Mouse (Mus musculus) left cerebral cortex, adult 8-10 months (tissue): ENCODE measurements at regions not wholly inside any gene's neighbourhood (a gene's known extent, or its start where the extent isn't known, plus 50 kb on each side); places are given as distances from the start of the nearest gene placed in this dataset.
"Not testable (repeated sequence)": the region's sequence is repeated elsewhere in the genome, so short reads cannot be mapped to it uniquely, and the experiment has no call there.

ENCODE experiments used
- DNase-seq, 2 experiments: peaks; one replicate each; pipeline ENCODE4 v3.0.0; 2022; ENCODE audit warnings: low spot score in 2 of 2

DNA sequence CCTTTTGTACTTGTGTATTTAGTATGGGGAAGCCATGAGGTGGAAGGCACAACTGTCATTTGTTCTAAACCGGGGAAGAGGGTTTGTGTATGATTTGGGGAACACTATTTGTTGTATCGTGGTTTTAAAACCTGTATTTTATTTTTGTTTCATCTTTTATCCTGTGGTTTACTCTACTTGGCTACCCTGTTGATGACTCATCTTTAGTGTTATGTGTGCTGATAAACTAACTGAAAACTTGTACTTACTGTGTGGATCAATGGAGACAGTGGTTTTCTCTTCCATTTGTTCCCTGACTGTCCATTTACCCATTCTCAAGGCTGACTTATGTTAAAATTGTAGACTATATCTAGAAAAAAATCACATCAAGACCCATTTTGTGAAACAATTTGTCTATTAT lies 512.8 kb downstream of the Serpinb8 start:
- no peak for DNase-seq

DNA sequence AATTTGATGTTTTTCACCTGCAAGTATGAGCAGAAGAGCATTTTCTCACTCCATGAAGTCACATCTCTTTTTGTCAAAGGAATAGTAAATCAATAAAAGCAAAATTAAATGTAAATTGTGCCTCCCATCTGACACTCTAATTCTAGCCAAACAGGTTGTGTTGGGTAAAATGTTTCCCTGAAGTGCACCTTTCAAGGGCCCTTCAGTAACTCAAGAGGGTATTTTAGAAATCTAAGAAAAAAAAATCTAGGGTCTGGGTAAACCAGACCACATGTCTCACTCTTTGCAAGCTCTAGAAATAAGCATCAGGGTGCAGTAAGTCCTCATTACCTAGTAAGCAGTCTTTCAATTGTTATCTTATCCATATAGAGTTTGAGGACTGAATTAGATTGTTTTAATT lies 521.2 kb downstream of the Serpinb8 start:
- DNase-seq: no peak

DNA sequence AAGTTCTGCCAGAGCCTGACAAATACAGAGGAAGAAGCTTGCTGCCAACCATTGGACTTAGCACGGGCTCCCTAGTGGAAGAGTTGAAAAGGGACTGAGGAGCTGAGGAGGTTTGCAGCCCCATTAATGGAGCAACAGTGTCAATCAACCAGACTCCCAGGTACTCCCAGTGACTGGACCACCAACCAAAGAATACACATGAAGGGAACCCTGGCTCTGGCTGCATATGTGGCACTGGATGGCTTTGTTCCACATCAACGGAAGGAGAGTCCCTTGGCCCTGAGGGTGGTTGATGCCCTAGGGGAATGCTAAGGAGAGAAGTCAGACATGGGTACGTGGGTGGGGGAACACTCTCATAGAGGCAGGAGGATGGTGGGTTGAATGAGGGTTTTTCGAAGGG lies 537.6 kb downstream of the Serpinb8 start:
- no peak for DNase-seq

DNA sequence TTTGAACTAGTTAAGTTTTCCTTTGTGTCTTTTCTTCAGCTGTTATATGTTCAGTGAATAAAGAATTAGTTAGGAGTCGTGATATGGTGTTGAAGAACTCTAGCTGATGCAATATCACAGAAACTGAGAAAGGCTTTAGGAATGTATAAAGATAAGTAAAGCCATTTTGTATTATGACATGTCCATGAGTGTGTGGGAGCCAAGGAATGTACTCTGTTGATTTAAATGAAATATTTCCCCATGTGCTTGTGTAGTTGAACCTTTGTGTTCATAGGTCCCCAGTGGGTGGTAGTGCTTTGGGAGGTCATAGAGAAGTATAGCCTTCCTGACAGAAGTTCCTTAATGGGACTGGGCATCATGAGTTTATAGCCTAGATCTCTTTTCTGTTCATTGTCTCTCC lies 542.2 kb downstream of the Serpinb8 start:
- DNase-seq: no peak

DNA sequence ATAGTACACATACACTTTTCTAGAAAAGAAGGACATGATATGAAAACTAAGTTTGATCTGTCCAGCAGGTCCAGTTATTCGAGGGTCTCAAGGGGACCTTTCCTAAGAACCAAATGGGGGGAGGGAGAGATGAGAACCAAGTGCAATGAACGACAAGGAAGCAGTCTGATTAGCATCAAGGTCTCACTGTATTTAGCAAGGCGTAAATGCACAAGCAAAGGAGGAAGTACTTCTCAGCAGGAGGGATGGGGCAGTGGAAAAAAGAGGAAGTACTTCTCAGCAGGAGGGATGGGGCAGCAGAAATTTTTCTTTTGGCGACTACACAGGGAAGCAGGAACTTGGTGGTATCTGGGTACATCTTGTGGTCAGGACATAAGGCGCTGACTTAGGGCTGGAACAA lies 545.5 kb downstream of the Serpinb8 start:
- DNase-seq: not testable (repeated sequence)

DNA sequence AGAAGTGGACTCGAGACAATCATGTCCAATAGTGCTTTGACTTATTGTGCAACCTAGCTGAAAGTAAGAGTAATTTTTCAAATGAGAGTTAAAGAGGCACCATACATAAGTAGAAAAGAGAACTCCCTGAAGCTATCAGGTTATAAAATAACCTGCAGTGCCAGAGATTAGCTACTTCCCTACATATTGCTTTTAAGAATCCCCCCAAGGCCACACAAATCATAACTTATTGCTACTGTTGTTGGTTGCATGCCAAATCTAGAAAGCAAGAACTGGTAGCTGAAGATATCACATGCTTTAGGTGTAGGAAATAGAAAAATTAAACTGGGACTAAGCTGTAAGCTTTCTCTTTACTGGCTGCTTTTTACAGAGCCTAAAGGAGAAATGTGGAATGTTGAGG lies 554.3 kb downstream of the Serpinb8 start:
- no peak for DNase-seq

DNA sequence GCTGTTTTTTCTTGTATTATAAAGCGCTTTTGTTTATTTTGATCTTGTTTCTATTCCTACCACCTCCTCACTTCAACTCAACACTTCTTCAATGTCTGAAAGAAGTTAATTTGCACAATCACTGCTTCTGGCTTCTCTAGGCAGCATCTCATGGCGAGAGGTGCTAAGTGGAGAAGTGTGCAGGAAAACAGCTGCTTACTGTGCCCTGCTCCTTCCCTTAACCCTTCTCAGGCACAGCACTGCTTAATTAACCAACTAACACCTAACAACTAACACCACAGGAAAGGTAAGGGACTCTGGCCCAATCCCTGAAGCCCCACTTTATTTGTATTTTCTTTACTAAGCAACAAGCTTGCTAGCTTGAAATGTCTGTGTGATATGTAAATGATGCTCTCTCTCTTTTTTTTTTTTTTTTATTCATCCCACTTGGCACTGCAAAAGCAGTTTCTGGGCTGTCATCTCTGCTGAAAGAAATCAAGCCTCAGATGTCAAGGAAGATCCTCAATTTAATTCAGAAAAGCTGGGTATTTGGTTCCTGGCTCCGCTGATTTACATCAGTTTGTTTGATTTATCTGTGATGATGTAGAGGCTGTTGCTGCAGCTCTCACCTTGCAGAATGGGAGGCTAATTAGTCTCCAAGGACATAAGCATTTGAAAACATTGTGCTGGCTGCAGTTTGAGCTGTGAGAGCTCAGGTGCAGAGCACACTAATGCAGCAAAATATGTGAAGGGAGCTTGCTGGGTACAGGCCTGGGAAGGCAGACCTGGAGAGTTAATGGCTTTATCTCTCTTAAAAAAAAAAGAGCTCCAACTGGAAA lies 591.8 kb downstream of the Serpinb8 start:
- DNase-seq: no peak

DNA sequence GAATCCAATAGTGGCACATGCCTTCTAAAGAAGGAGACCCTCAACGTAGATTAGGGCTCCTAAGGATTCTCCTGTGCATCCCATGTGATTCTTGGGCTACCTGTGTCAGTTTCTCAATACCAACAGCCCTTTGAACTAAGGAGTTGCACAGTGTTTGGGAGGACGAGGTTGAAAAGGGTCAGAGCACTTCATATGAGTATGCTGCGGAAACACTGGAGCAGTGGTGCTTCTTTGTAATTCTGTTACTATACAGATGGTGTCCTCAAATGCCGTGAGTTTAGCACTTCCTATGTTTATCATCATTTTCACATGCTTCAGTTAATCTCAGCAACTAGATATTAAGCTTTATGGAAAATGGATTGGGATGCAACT lies 592.3 kb downstream of the Serpinb8 start:
- DNase-seq: no peak

DNA sequence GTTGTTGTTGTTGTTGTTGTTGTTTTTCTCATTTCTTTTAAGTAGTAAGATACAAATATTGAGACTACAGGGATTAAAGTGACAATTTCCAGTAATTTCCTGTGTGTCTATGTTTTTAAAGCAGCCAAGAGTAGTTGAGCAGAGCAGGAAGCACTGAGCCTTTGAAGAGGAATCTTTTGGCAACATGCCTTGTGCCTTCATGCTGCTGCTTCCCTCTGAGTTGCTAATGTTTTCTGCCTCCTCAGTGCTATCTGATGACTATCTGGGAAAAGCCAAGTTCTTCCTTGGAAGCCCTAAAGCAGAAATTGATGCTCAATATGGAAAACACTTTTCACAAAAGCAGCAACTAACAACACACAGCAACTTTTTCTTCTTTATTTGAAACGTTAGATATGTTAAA lies 634.2 kb downstream of the Serpinb8 start:
- DNase-seq: no peak

DNA sequence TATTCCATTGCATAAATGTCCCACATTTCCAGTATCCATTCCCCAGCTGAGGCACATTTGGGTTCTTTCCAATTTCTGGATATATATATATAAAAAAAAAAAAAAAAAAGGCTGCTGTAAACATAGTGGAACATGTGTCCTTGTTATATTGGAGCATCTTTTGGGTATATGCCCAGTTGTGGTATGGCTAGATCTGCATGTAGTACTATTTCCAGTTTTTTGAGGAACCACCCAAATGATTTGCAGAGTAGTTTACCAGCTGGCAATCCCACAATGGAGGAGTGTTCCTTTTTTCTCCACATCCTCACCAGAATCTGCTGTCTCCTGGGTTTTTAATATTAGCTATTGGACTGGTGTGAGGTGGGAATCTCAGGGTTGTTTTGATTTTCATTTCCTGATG lies 650.3 kb downstream of the Serpinb8 start:
- DNase-seq: no peak

DNA sequence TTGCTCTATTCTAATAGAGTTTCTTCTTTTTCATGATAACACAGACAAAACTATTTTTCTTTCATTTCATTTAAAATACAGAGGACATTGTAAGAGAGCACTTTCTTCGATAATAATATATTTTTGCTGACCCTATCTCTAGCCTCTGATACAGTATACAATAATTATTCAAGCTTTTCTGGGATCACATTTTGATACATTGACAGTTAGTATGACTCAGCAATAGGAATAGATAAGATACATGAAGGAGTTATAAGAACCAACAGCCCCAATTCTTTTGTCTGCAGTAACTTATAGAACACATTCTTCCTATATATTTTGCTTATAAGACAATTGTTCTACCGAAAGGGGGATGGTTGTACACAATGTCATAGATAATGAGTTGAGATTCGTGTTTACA lies 665.3 kb downstream of the Serpinb8 start:
- no peak for DNase-seq

DNA sequence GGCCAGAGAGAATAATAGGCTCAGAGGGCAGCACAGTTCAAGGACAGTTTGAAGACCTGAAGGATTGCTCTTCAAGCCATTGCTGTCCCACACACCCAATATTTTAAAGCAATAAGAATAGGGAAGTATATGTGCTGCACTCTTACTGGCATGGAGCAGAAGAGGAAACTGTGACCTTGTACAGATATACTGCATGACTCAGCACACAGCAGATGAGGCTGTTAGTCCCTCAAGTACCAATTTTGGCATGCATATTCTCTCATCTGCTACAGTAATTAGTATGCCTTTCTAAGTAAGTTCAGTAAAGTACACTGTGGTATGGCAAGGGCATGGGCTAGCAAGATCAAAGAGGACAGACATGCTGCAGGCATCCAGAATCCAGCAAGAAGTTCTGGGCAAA lies 669.5 kb downstream of the Serpinb8 start:
- DNase-seq: no peak

DNA sequence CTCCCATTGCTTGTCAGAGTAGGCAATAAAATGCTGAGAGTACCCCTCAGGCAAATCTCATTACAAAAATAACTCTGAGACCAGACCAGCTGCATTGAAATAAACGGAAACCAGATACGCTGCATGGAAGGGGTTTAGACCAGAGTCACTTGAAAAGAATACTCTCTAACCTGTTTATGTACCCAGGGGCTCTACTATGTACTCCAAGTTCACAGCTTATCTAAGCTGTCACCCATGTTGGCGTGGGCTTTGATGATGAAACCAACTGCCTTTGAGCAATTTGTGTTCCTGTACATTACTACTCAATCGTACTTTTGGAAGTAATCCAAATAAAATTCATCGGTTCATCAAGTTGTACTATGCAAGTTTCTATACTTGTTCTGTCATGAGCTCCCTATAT lies 692.3 kb downstream of the Serpinb8 start:
- DNase-seq: no peak

DNA sequence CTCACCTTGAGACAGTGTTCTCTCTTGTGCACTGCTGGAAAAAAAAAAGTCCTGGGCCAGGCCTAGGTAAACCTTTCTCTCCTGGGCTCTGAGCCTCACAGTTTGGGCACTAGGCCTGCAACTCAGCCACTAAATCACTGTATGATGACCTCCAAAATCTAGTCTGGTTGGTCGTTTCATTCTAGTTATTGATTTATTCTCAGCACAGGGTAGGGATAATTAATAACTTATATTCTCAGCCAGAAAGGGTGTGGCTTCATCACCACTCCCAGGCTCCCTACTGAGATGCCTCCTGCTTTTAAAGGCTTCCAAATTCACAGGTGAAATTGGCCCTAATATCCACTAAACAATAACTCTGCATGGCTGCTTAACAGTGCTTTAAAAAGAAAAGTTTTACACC lies 696.8 kb downstream of the Serpinb8 start:
- no peak for DNase-seq
